Mouse (Mus musculus): ENCODE results near the gene Ncr1. TPM values are rescaled to one million over a fixed set of nuclear protein-coding genes. Genes with fewer than 3 reads are reported as not detected.
"Not testable (repeated sequence)": the region's sequence is repeated elsewhere in the genome, so short reads cannot be mapped to it uniquely, and the experiment has no call there.

The Ncr1 gene
- polyA plus RNA-seq (2016; fragmentation: Nextera tagmentation; extraction: Ambion mirVana): not detected in 2 replicates

DNA sequence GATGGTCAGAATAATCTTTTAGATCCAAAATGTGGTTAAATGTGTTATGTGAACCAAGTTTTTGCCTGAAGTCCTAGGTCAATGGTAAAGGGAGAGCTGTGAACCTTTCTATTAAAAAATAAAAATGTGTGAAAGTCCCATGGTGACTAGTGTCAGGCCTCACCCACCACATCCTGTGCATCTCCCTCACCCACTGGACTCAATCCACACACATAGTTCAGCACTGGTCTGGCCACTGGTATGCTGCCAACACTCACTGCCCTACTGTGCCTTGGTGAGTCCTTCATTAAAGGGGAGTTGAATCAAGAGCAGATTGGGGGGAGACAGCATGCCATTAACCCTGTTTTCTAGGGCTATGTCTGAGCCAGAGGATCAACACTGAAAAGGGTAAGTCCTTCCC is at the start of gene Ncr1:
Gene Ncr1, plus strand, starts transcription at position 216 of the 400 bp plus-strand sequence.
- H3K4me3 ChIP-seq: no peak within 1 kb of the TSS
- H3K27me3 ChIP-seq (ENCODE audit: poor library complexity, severe bottlenecking): no peaks in the 10 kb centered on the region
- no peaks in the 10 kb centered on the region for H3K4me1 ChIP-seq
- H3K27ac ChIP-seq: no peak within 1 kb of the TSS
- no peaks in the 10 kb centered on the region for H3K9me3 ChIP-seq
- H3K36me3 ChIP-seq (replicated peaks): no peaks in the 10 kb centered on the region
- no peak for DNase-seq (ENCODE audit: extremely low spot score, low spot score)

- no peaks in the 10 kb centered on the region for H3K27me3 ChIP-seq (ENCODE audit: poor library complexity, severe bottlenecking)
- 68% methylated on average over 5 of the region's 5 CpGs for WGBS
- no peak for DNase-seq (ENCODE audit: extremely low spot score, low spot score)
- no peaks in the 10 kb centered on the region for H3K36me3 ChIP-seq (replicated peaks)
- H3K9me3 ChIP-seq: no peaks in the 10 kb centered on the region; the same call in 1 of the 2 replicates
- H3K27ac ChIP-seq: no peak overlapping the region
- no peaks in the 10 kb centered on the region for H3K4me1 ChIP-seq
- no peak overlapping the region for H3K4me3 ChIP-seq
Observed at GRCm38 (mm10) chr7:4292638-4293037, 44.9 kb upstream of the Ncr1 start.

- WGBS: 53% methylated on average over 1 of the region's 1 CpGs
- no peaks in the 10 kb centered on the region for H3K4me1 ChIP-seq
Observed at GRCm38 (mm10) chr7:4297189-4297588, 40.3 kb upstream of the Ncr1 start.

GRCm38 (mm10) chr7:4300166-4300565 is 37.4 kb upstream of the Ncr1 start:
- H3K4me1 ChIP-seq: no peaks in the 10 kb centered on the region
- no peaks in the 10 kb centered on the region for H3K36me3 ChIP-seq (replicated peaks)
- no peaks in the 10 kb centered on the region for H3K27me3 ChIP-seq (ENCODE audit: poor library complexity, severe bottlenecking)
- DNase-seq (ENCODE audit: extremely low spot score, low spot score): no peak
- no peak overlapping the region for H3K27ac ChIP-seq
- H3K9me3 ChIP-seq: no peaks in the 10 kb centered on the region
- H3K4me3 ChIP-seq: no peak overlapping the region

More at GRCm38 (mm10) chr7:4297189-4297588, 40.3 kb upstream of the Ncr1 start:
- Histone ChIP-seq H3K27ac (no peak overlapping the region), H3K36me3 (replicated peaks) (no peaks in the 10 kb centered on the region), H3K4me3 (no peak overlapping the region), H3K27me3 (ENCODE audit: poor library complexity, severe bottlenecking) (no peaks in the 10 kb centered on the region), H3K9me3 (no peaks in the 10 kb centered on the region)
- DNase-seq (ENCODE audit: extremely low spot score, low spot score): no peak

GRCm38 (mm10) chr7:4303457-4303856 is 34.1 kb upstream of the Ncr1 start:
- Histone ChIP-seq H3K4me3 (no peak overlapping the region), H3K27me3 (ENCODE audit: poor library complexity, severe bottlenecking) (no peaks in the 10 kb centered on the region), H3K9me3 (no peaks in the 10 kb centered on the region), H3K4me1 (no peaks in the 10 kb centered on the region), H3K36me3 (replicated peaks) (no peaks in the 10 kb centered on the region), H3K27ac (no peak overlapping the region)
- no peak for DNase-seq (ENCODE audit: extremely low spot score, low spot score)
- 98% methylated on average over 1 of the region's 1 CpGs for WGBS

DNA sequence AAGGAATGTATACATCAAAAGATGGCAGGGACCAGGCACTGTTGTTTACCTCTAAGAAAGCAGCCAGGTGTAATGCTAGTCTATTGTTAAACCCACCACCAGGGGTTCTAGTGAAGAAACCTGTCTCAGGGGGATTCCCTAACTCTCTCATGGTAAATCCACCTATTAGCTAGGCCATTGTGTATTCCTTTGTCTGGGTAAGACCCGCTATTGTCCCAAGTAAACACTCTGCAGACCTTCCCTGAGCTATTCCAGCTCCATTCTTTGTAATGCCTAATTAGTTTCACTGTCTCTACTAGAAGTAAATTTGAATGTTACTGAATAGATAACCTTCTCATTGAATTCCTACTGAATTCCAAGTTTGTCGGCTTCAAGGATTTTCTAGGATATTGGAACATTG is 24.4 kb upstream of the Ncr1 start:
- not testable (repeated sequence) for H3K36me3 ChIP-seq (replicated peaks); DNase-seq (ENCODE audit: extremely low spot score, low spot score); H3K4me1 ChIP-seq; H3K27ac ChIP-seq; H3K4me3 ChIP-seq; H3K9me3 ChIP-seq; H3K27me3 ChIP-seq (ENCODE audit: poor library complexity, severe bottlenecking)
- WGBS: 86% methylated on average over 2 of the region's 2 CpGs

- not testable (repeated sequence) for H3K4me1 ChIP-seq; H3K36me3 ChIP-seq (replicated peaks); H3K4me3 ChIP-seq; H3K27ac ChIP-seq; DNase-seq (ENCODE audit: extremely low spot score, low spot score); H3K27me3 ChIP-seq (ENCODE audit: poor library complexity, severe bottlenecking); H3K9me3 ChIP-seq
- WGBS: 89% methylated on average over 3 of the region's 3 CpGs
Observed at GRCm38 (mm10) chr7:4313531-4313930, 24.0 kb upstream of the Ncr1 start.

- no peak overlapping the region for H3K4me3 ChIP-seq
- 88% methylated on average over 2 of the region's 2 CpGs for WGBS
- H3K27me3 ChIP-seq (ENCODE audit: poor library complexity, severe bottlenecking): no peaks in the 10 kb centered on the region
- no peak for DNase-seq (ENCODE audit: extremely low spot score, low spot score)
- no peaks in the 10 kb centered on the region for H3K9me3 ChIP-seq
- no peaks in the 10 kb centered on the region for H3K4me1 ChIP-seq
- no peak overlapping the region for H3K27ac ChIP-seq
- H3K36me3 ChIP-seq (replicated peaks): no peaks in the 10 kb centered on the region
Observed at GRCm38 (mm10) chr7:4323301-4323700, 14.2 kb upstream of the Ncr1 start.

GRCm38 (mm10) chr7:4373521-4373920 is 36.0 kb downstream of the Ncr1 start:
- Histone ChIP-seq H3K4me3 (no peak overlapping the region), H3K9me3 (peaks cover 9% of the 10 kb centered on the region), H3K27ac (no peak overlapping the region), H3K27me3 (ENCODE audit: poor library complexity, severe bottlenecking) (no peaks in the 10 kb centered on the region), H3K36me3 (replicated peaks) (no peaks in the 10 kb centered on the region), H3K4me1 (no peaks in the 10 kb centered on the region)
- no peak for DNase-seq (ENCODE audit: extremely low spot score, low spot score)
- WGBS: 83% methylated on average over 7 of the region's 7 CpGs

Small RNAs within 50 kb of the gene (microRNA-seq; reads per million reads assigned to microRNA genes)
- gene Gm24752 (not detected), gene Gm25349 (not detected)

Other genes with a start within 250 kb of the Ncr1 start
- gene Ttyh1, start 218.3 kb upstream of the Ncr1 start, polyA plus RNA-seq (2016; fragmentation: Nextera tagmentation; extraction: Ambion mirVana): 32.6 and 33.0 TPM in 2 replicates
- 60.6 and 61.5 TPM in 2 replicates for gene Leng8, start 200.7 kb upstream of the Ncr1 start, polyA plus RNA-seq (2016; fragmentation: Nextera tagmentation; extraction: Ambion mirVana)
- 1.7 and 1.8 TPM in 2 replicates for gene Leng9, start 187.3 kb upstream of the Ncr1 start, polyA plus RNA-seq (2016; fragmentation: Nextera tagmentation; extraction: Ambion mirVana)
- 18.3 and 22.1 TPM in 2 replicates for gene Cdc42ep5, start 172.9 kb upstream of the Ncr1 start, polyA plus RNA-seq (2016; fragmentation: Nextera tagmentation; extraction: Ambion mirVana)
- gene Lilra5, start 100.0 kb upstream of the Ncr1 start, polyA plus RNA-seq (2016; fragmentation: Nextera tagmentation; extraction: Ambion mirVana): not detected in 2 replicates
- gene Gp6, start 60.0 kb downstream of the Ncr1 start, polyA plus RNA-seq (2016; fragmentation: Nextera tagmentation; extraction: Ambion mirVana): 0.51 and 0.65 TPM in 2 replicates
- 34.6 and 36.3 TPM in 2 replicates for gene Rdh13, start 107.9 kb downstream of the Ncr1 start, polyA plus RNA-seq (2016; fragmentation: Nextera tagmentation; extraction: Ambion mirVana)
- gene Eps8l1, start 123.0 kb downstream of the Ncr1 start, polyA plus RNA-seq (2016; fragmentation: Nextera tagmentation; extraction: Ambion mirVana): 1.3 and 2.4 TPM in 2 replicates
- 34.2 and 34.8 TPM in 2 replicates for gene Ppp1r12c, start 164.0 kb downstream of the Ncr1 start, polyA plus RNA-seq (2016; fragmentation: Nextera tagmentation; extraction: Ambion mirVana)
- gene Tnnt1, start 178.7 kb downstream of the Ncr1 start, polyA plus RNA-seq (2016; fragmentation: Nextera tagmentation; extraction: Ambion mirVana): 4.3 and 4.5 TPM in 2 replicates
- gene Tnni3, start 186.5 kb downstream of the Ncr1 start, polyA plus RNA-seq (2016; fragmentation: Nextera tagmentation; extraction: Ambion mirVana): 1.8 and 1.9 TPM in 2 replicates
- 2.7 and 3.2 TPM in 2 replicates for gene Dnaaf3, start 194.7 kb downstream of the Ncr1 start, polyA plus RNA-seq (2016; fragmentation: Nextera tagmentation; extraction: Ambion mirVana)
- 4.9 and 6.7 TPM in 2 replicates for gene Syt5, start 209.8 kb downstream of the Ncr1 start, polyA plus RNA-seq (2016; fragmentation: Nextera tagmentation; extraction: Ambion mirVana)

All from forebrain, embryonic 10.5 days (tissue).